Mouse (Mus musculus): ENCODE data around the gene Obscn. TPM values are rescaled to one million over a fixed set of nuclear protein-coding genes. Genes with fewer than 3 reads are reported as not detected.

Gene Obscn
- polyA plus RNA-seq, 1 experiment from 2014 or later = 1.0 TPM

- no peak for ATAC-seq
- Histone ChIP-seq H3K36me3 (ENCODE audit: control insufficient read depth, insufficient read depth, low read length) (no peaks in the 10 kb centered on the region), H3K4me2 (ENCODE audit: low read depth, low read length) (no peak overlapping the region), H3K4me1 (ENCODE audit: control insufficient read depth, insufficient read depth, low read length) (peaks cover 17% of the 10 kb centered on the region), H3K27ac (ENCODE audit: low read length) (no peak overlapping the region), H3K4me3 (ENCODE audit: low read length) (no peak overlapping the region), H3K9me3 (ENCODE audit: control insufficient read depth, low read length) (no peaks in the 10 kb centered on the region), H3K9ac (ENCODE audit: low read depth, low read length) (no peak overlapping the region), H3K27me3 (replicated peaks; ENCODE audit: control insufficient read depth, insufficient read depth, low read length) (no peaks in the 10 kb centered on the region; the same call in 1 of the 2 replicates)
- WGBS = 98% methylated on average over 1 of the region's 1 CpGs
Measured at GRCm38 (mm10) chr11:58967346-58967745, 168.9 kb downstream of the Obscn start.

DNA sequence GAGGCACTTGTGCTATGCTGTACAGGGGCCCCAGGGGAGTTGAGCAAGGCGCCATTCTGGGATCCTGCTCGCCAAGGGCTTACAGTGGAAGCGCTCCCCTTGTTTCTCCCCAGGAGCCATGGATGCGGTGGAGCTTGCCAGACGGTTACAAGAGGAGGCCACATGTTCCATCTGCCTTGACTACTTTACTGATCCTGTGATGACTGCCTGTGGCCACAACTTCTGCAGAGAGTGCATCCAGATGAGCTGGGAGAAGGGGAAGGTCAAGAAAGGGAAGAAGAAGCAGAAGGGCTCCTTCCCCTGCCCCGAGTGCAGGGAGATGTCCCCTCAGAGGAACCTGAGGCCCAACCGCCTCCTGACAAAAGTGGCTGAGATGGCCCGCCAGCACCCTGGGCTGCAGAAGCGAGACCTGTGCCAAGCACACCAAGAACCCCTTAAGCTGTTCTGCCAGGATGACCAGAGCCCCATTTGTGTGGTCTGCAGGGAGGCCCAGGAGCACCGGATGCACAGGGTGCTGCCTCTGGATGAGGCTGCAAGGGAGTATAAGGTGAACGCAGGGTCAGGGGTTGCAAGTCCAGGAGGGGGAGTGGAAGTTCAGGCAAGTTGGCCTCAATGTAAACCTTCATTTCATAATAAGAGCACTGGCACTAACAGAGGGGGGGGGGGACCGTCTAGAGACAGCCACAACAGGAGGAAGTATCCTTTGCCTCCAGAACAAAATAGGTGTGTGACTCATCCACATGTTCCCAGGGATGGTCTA is 171.0 kb downstream of the Obscn start:
- peak overlapping the region; percentile 16; the same call in 1 of the 2 replicates for H3K4me2 ChIP-seq (ENCODE audit: low read depth, low read length)
- H3K9ac ChIP-seq (ENCODE audit: low read depth, low read length) = peak overlapping the region; percentile 29; the same call in 1 of the 2 replicates
- H3K4me1 ChIP-seq (ENCODE audit: control insufficient read depth, insufficient read depth, low read length) = peaks cover 17% of the 10 kb centered on the region
- H3K9me3 ChIP-seq (ENCODE audit: control insufficient read depth, low read length) = peaks cover 5% of the 10 kb centered on the region; the same call in 1 of the 2 replicates
- no peaks in the 10 kb centered on the region for H3K36me3 ChIP-seq (ENCODE audit: control insufficient read depth, insufficient read depth, low read length)
- H3K27ac ChIP-seq (ENCODE audit: low read length) = no peak overlapping the region
- peaks cover 2% of the 10 kb centered on the region; the same call in 1 of the 2 replicates for H3K27me3 ChIP-seq (replicated peaks; ENCODE audit: control insufficient read depth, insufficient read depth, low read length)
- H3K4me3 ChIP-seq (ENCODE audit: low read length) = no peak overlapping the region
- WGBS = 46% methylated on average over 12 of the region's 12 CpGs
- ATAC-seq = peak; percentile 41

DNA sequence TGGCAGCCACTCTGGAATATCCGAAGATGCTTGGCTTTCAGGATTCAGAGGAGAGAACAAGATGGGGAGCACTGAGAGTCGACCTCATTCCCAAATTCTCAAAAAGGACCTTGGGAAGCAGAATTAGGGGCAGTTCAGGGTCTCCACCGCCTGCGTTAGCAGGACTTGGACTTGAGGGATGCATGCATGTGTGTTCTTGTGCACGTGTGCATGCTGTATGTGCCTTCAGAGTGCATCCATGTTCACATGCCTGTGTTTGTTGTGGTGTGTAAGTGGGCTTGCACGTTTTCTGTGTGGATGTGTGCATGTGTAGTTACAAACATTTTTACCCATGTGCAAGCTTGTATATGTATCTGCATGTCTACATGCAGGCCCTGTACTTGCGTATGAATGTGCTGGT is 172.0 kb downstream of the Obscn start:
- no peak overlapping the region for H3K4me2 ChIP-seq (ENCODE audit: low read depth, low read length)
- 85% methylated on average over 7 of the region's 7 CpGs for WGBS
- H3K4me1 ChIP-seq (ENCODE audit: control insufficient read depth, insufficient read depth, low read length) = peaks cover 21% of the 10 kb centered on the region
- no peaks in the 10 kb centered on the region for H3K36me3 ChIP-seq (ENCODE audit: control insufficient read depth, insufficient read depth, low read length)
- no peak overlapping the region for H3K4me3 ChIP-seq (ENCODE audit: low read length)
- peaks cover 2% of the 10 kb centered on the region; the same call in 1 of the 2 replicates for H3K27me3 ChIP-seq (replicated peaks; ENCODE audit: control insufficient read depth, insufficient read depth, low read length)
- ATAC-seq = no peak
- H3K9ac ChIP-seq (ENCODE audit: low read depth, low read length) = no peak overlapping the region
- H3K27ac ChIP-seq (ENCODE audit: low read length) = no peak overlapping the region
- peaks cover 5% of the 10 kb centered on the region; the same call in 1 of the 2 replicates for H3K9me3 ChIP-seq (ENCODE audit: control insufficient read depth, low read length)

DNA sequence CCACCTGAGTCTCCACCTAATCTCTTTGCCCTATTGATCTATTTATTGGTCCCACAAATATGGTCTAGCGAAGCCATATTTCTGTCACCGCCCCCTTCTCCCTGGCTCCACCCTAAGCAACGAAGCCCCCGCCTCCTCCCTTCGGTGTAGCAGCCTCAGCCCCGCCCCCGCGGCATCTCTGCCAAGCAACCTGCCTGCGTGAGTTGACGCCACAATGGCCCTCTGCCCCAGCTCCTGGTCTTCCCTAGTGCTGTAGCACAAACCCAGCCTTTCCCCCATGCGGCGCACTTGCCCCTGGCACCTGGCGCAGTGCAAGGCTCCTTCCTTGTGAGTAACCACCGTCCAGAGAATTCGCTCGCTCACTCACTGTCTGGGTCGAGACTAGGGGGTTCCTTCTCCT is 172.7 kb downstream of the Obscn start:
- Histone ChIP-seq H3K36me3 (ENCODE audit: control insufficient read depth, insufficient read depth, low read length) (no peaks in the 10 kb centered on the region), H3K9ac (ENCODE audit: low read depth, low read length) (no peak overlapping the region), H3K27ac (ENCODE audit: low read length) (no peak overlapping the region), H3K27me3 (replicated peaks; ENCODE audit: control insufficient read depth, insufficient read depth, low read length) (peaks cover 2% of the 10 kb centered on the region; the same call in 1 of the 2 replicates), H3K4me3 (ENCODE audit: low read length) (no peak overlapping the region), H3K4me2 (ENCODE audit: low read depth, low read length) (no peak overlapping the region), H3K4me1 (ENCODE audit: control insufficient read depth, insufficient read depth, low read length) (peaks cover 17% of the 10 kb centered on the region), H3K9me3 (ENCODE audit: control insufficient read depth, low read length) (peaks cover 5% of the 10 kb centered on the region; the same call in 1 of the 2 replicates)
- WGBS = 32% methylated on average over 17 of the region's 17 CpGs
- no peak for ATAC-seq

- H3K9ac ChIP-seq (ENCODE audit: low read depth, low read length) = no peak overlapping the region
- H3K36me3 ChIP-seq (ENCODE audit: control insufficient read depth, insufficient read depth, low read length) = peaks cover 6% of the 10 kb centered on the region; the same call in 1 of the 2 replicates
- no peak overlapping the region for H3K4me2 ChIP-seq (ENCODE audit: low read depth, low read length)
- 58% methylated on average over 50 of the region's 50 CpGs for WGBS
- H3K27ac ChIP-seq (ENCODE audit: low read length) = no peak overlapping the region
- H3K9me3 ChIP-seq (ENCODE audit: control insufficient read depth, low read length) = peaks cover 5% of the 10 kb centered on the region; the same call in 1 of the 2 replicates
- peaks cover 2% of the 10 kb centered on the region; the same call in 1 of the 2 replicates for H3K27me3 ChIP-seq (replicated peaks; ENCODE audit: control insufficient read depth, insufficient read depth, low read length)
- no peak overlapping the region for H3K4me3 ChIP-seq (ENCODE audit: low read length)
- H3K4me1 ChIP-seq (ENCODE audit: control insufficient read depth, insufficient read depth, low read length) = peaks cover 31% of the 10 kb centered on the region
- no peak for ATAC-seq
Measured at GRCm38 (mm10) chr11:58961364-58962177, 174.6 kb downstream of the Obscn start.

DNA sequence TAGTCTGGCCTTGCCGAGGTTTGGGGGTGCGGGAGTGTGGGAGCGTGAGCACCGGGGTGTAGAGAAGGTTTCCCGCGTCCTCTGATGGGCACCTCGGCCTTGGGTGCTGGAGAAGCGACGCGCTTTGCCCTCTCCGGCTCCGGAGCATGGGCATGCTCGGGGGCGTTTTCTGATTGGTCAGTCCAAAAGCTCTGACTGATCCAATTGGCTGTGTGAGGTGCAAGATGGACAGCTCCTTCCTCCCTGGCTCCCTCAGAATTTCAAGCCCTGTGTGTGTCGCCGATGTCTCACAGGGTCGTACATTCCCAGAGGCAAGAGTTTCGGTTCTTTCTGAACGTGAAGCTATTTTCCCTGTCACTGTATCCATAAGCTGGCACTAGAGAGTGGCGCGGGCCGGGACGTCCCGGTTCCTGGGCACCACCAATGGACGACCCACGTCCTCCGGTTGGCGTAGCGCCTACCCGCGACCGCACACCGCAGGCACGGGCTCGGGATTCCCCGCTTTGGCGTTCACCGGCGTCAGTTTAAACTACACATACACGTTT is 176.2 kb downstream of the Obscn start:
- H3K36me3 ChIP-seq (ENCODE audit: control insufficient read depth, insufficient read depth, low read length) = peaks cover 6% of the 10 kb centered on the region; the same call in 1 of the 2 replicates
- peaks cover 5% of the 10 kb centered on the region; the same call in 1 of the 2 replicates for H3K9me3 ChIP-seq (ENCODE audit: control insufficient read depth, low read length)
- peaks cover 29% of the 10 kb centered on the region for H3K4me1 ChIP-seq (ENCODE audit: control insufficient read depth, insufficient read depth, low read length)
- H3K9ac ChIP-seq (ENCODE audit: low read depth, low read length) = peak overlapping the region; percentile 50; the same call in 1 of the 2 replicates
- no peak overlapping the region; the same call in 1 of the 2 replicates for H3K27ac ChIP-seq (ENCODE audit: low read length)
- peaks cover 2% of the 10 kb centered on the region; the same call in 1 of the 2 replicates for H3K27me3 ChIP-seq (replicated peaks; ENCODE audit: control insufficient read depth, insufficient read depth, low read length)
- 3% methylated on average over 40 of the region's 40 CpGs for WGBS
- peak overlapping the region; percentile 88 for H3K4me2 ChIP-seq (ENCODE audit: low read depth, low read length)
- peak overlapping the region; percentile 49 for H3K4me3 ChIP-seq (ENCODE audit: low read length)
- peak; percentile 84 for ATAC-seq

DNA sequence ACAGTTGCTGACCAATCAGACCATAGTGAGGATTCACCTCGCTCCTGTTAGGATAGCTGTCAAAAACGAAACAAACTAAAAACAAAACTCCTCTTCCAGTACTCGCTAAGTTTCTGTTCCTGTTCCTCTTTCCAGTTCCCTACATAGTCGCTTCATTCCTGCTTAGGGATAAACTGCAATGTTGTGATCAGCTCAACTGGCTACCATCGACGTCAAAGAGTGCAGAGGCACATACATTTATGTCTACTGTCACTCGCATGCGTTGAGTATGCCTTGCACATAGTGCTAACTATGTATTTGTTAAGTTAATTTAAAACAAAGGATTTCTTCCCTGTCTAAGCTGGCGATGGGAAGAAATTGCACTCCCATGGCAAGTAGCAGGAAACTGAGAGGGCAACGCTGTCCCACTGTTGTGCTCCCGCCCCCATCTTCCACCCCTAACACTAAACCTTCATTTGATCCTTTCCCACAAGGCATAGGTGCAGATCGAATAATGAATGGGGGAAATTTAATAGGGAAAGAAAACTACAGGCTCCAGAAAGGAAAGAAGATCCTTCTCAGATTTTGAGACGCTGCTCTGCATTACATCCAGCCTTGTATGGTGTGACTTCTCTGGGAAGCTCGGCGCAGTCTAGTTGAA is 176.9 kb downstream of the Obscn start:
- peak overlapping the region; percentile 49; the same call in 1 of the 2 replicates for H3K4me3 ChIP-seq (ENCODE audit: low read length)
- 32% methylated on average over 15 of the region's 15 CpGs for WGBS
- H3K9ac ChIP-seq (ENCODE audit: low read depth, low read length) = 0 out of 2 replicates have a peak overlapping the region, but pooled peaks have one; percentile 4
- H3K36me3 ChIP-seq (ENCODE audit: control insufficient read depth, insufficient read depth, low read length) = peaks cover 6% of the 10 kb centered on the region; the same call in 1 of the 2 replicates
- H3K9me3 ChIP-seq (ENCODE audit: control insufficient read depth, low read length) = peaks cover 5% of the 10 kb centered on the region; the same call in 1 of the 2 replicates
- ATAC-seq = no peak
- H3K4me1 ChIP-seq (ENCODE audit: control insufficient read depth, insufficient read depth, low read length) = peaks cover 27% of the 10 kb centered on the region
- H3K4me2 ChIP-seq (ENCODE audit: low read depth, low read length) = peak overlapping the region; percentile 88
- no peak overlapping the region for H3K27ac ChIP-seq (ENCODE audit: low read length)
- peaks cover 2% of the 10 kb centered on the region; the same call in 1 of the 2 replicates for H3K27me3 ChIP-seq (replicated peaks; ENCODE audit: control insufficient read depth, insufficient read depth, low read length)

DNA sequence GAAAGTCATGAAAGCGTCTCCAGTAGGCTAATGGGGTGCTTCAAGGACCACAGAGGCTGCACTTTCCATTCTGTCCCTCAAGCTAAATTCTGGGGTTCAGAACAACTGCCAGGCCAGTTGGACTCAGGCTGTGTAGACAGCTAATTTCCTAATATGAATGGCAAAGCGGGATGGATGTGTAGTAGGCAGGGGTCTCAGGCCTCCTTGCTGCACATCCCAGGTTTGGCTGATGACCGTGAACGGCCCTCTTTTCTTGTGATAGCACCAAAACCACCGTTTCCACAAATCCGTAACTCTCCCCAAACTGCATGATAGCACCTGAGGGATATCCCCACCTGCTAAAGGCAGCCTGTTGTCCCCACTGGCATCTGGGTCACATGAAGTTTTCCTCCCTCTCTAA is 177.7 kb downstream of the Obscn start:
- Histone ChIP-seq H3K4me2 (ENCODE audit: low read depth, low read length) (no peak overlapping the region), H3K9me3 (ENCODE audit: control insufficient read depth, low read length) (peaks cover 5% of the 10 kb centered on the region; the same call in 1 of the 2 replicates), H3K27ac (ENCODE audit: low read length) (no peak overlapping the region), H3K4me3 (ENCODE audit: low read length) (no peak overlapping the region), H3K27me3 (replicated peaks; ENCODE audit: control insufficient read depth, insufficient read depth, low read length) (peaks cover 2% of the 10 kb centered on the region; the same call in 1 of the 2 replicates), H3K9ac (ENCODE audit: low read depth, low read length) (no peak overlapping the region), H3K36me3 (ENCODE audit: control insufficient read depth, insufficient read depth, low read length) (peaks cover 6% of the 10 kb centered on the region; the same call in 1 of the 2 replicates), H3K4me1 (ENCODE audit: control insufficient read depth, insufficient read depth, low read length) (peaks cover 27% of the 10 kb centered on the region)
- 86% methylated on average over 6 of the region's 6 CpGs for WGBS
- ATAC-seq = no peak
